8 mouse cellular contexts compared by ENCODE assay signal in genomic region chr4:148448853-148449245, GRCm38 (mm10). TPM values are rescaled to one million over a fixed set of nuclear protein-coding genes. Genes with fewer than 3 reads are reported as not detected.
DNase-seq lines count a peak whose midpoint lies in the region; ATAC-seq and TF ChIP-seq lines count a peak whose summit lies in the region.

No protein-coding gene starts in this region.

- peak overlapping the region; percentile 96 for H3K4me3 ChIP-seq in heart, embryonic 11.5 days (ENCODE audit: low read depth, low read length)
- H3K4me3 ChIP-seq in ES-E14 (ENCODE audit: insufficient read depth in 1 of 2, low read depth in 1 of 2, low read length in 2 of 2, poor library complexity in 1 of 2, severe bottlenecking in 1 of 2): peak overlapping the region; percentile 78 to 96
- peak overlapping the region; percentile 79 for H3K4me3 ChIP-seq in hindbrain, embryonic 16.5 days (ENCODE audit: low read length)
- peak overlapping the region; percentile 87 to 90 for H3K4me3 ChIP-seq in liver, embryonic 14.5 days (ENCODE audit: insufficient read depth in 1 of 2, low read depth in 2 of 2, low read length in 2 of 2)
- peak overlapping the region; percentile 83 for H3K4me3 ChIP-seq in small intestine, adult 2 months (ENCODE audit: low read depth, low read length)

- peaks cover 8% of the 10 kb centered on the region for H3K4me1 ChIP-seq in heart, embryonic 11.5 days (ENCODE audit: control insufficient read depth, insufficient read depth, low read length)
- H3K4me1 ChIP-seq in ES-E14 (ENCODE audit: control insufficient read depth in 2 of 2, insufficient read depth in 2 of 2, low read length in 2 of 2, poor library complexity in 1 of 2): no peaks in the 10 kb centered on the region
- peaks cover 23% of the 10 kb centered on the region for H3K4me1 ChIP-seq in hindbrain, embryonic 16.5 days (ENCODE audit: control insufficient read depth, insufficient read depth, low read depth, low read length)
- H3K4me1 ChIP-seq in liver, embryonic 14.5 days (replicated peaks; ENCODE audit: control insufficient read depth in 2 of 2, insufficient read depth in 2 of 2, low read length in 1 of 2): peaks cover 13 to 20% of the 10 kb centered on the region in 2 experiments
- H3K4me1 ChIP-seq in small intestine, adult 2 months (ENCODE audit: control insufficient read depth, insufficient read depth, insufficient read length, low read length): peaks cover 5% of the 10 kb centered on the region; the same call in 1 of the 2 replicates

- no peak for TF ChIP-seq CTCF in liver, embryonic 14.5 days (IDR thresholded peaks at IDR 0.05; ENCODE audit: low read depth)
- no peak for TF ChIP-seq CTCF in small intestine, adult 2 months (IDR thresholded peaks at IDR 0.05; ENCODE audit: extremely low read depth, insufficient read length, insufficient replicate concordance, low read depth, low read length)

- peak overlapping the region; percentile 63 for H3K4me2 ChIP-seq in heart, embryonic 11.5 days
- peak overlapping the region; percentile 75 for H3K4me2 ChIP-seq in hindbrain, embryonic 16.5 days (ENCODE audit: low read length)
- peak overlapping the region; percentile 74 for H3K4me2 ChIP-seq in liver, embryonic 14.5 days (ENCODE audit: low read depth)

- no peak for DNase-seq in heart, adult 8-10 months (ENCODE audit: low spot score)
- DNase-seq in ES-E14 (ENCODE audit: low read depth, low spot score): no peak
- peak in 2 of 3 experiments; percentile 16 to 23 for DNase-seq in liver, embryonic 14.5 days (ENCODE audit: low read depth in 3 of 3, low spot score in 3 of 3)
- no peak for DNase-seq in yolk sac, embryonic 10.5 days (ENCODE audit: low spot score)

- no peak for ATAC-seq in heart, embryonic 11.5 days (replicated peaks; ENCODE audit: insufficient number of reproducible peaks, low FRiP score, low TSS enrichment)
- ATAC-seq in common myeloid progenitor, adult 5-6 weeks (replicated peaks; ENCODE audit: low read depth, poor library complexity, severe bottlenecking): 0 out of 2 replicates have a peak, but pooled peaks have one; percentile 4
- ATAC-seq in hindbrain, embryonic 16.5 days: no peak
- peak; percentile 27 for ATAC-seq in liver, embryonic 14.5 days (ENCODE audit: insufficient read depth)

- in situ Hi-C loops in ES-E14 (cut with MboI; ENCODE audit: low sequenced_read_pairs in 2 of 2, unreplicated experiment in 2 of 2): no loop called here

- H3K36me3 ChIP-seq in heart, embryonic 11.5 days (ENCODE audit: control insufficient read depth, insufficient read depth, low read length): peaks cover 9% of the 10 kb centered on the region
- peaks cover 13% of the 10 kb centered on the region for H3K36me3 ChIP-seq in ES-E14 (ENCODE audit: control insufficient read depth, insufficient read depth, low read length, poor library complexity, severe bottlenecking)
- peaks cover 16% of the 10 kb centered on the region; the same call in 1 of the 2 replicates for H3K36me3 ChIP-seq in hindbrain, embryonic 16.5 days (ENCODE audit: control insufficient read depth, insufficient read depth, low read length)
- peaks cover 12% of the 10 kb centered on the region for H3K36me3 ChIP-seq in liver, embryonic 14.5 days (replicated peaks; ENCODE audit: control insufficient read depth, insufficient read depth, low read depth)
- peaks cover 11% of the 10 kb centered on the region for H3K36me3 ChIP-seq in small intestine, adult 2 months (ENCODE audit: control insufficient read depth, insufficient read depth, low read length)

- TF ChIP-seq POLR2A in small intestine, adult 2 months (IDR thresholded peaks at IDR 0.05; ENCODE audit: low read depth, low read length): no peak

- TF ChIP-seq EP300 in liver, embryonic 14.5 days (IDR thresholded peaks at IDR 0.05; ENCODE audit: low read depth): no peak

- no peaks in the 10 kb centered on the region for H3K27me3 ChIP-seq in heart, embryonic 11.5 days (ENCODE audit: control insufficient read depth, insufficient read depth, low read length)
- no peaks in the 10 kb centered on the region for H3K27me3 ChIP-seq in hindbrain, embryonic 16.5 days (replicated peaks; ENCODE audit: control insufficient read depth, insufficient read depth, low read length)
- H3K27me3 ChIP-seq in liver, embryonic 14.5 days (ENCODE audit: control insufficient read depth, insufficient read depth, low read length): no peaks in the 10 kb centered on the region
- no peaks in the 10 kb centered on the region for H3K27me3 ChIP-seq in small intestine, adult 2 months (ENCODE audit: control insufficient read depth, insufficient read depth, low read length)

- peak overlapping the region; percentile 54; the same call in 1 of the 2 replicates for H3K27ac ChIP-seq in heart, embryonic 11.5 days (ENCODE audit: low read depth, low read length)
- peak overlapping the region; percentile 31; the same call in 1 of the 2 replicates for H3K27ac ChIP-seq in ES-E14 (ENCODE audit: insufficient read depth, low read depth, low read length, poor library complexity, severe bottlenecking)
- H3K27ac ChIP-seq in hindbrain, embryonic 16.5 days (ENCODE audit: low read depth, low read length): peak overlapping the region; percentile 84
- no peak overlapping the region for H3K27ac ChIP-seq in liver, embryonic 14.5 days
- peak overlapping the region; percentile 8; the same call in 1 of the 2 replicates for H3K27ac ChIP-seq in small intestine, adult 2 months (ENCODE audit: insufficient read depth, low read depth, low read length)

- H3K9ac ChIP-seq in heart, embryonic 11.5 days (ENCODE audit: low read depth, low read length): peak overlapping the region; percentile 93
- H3K9ac ChIP-seq in ES-E14 (ENCODE audit: insufficient read depth, low read depth, low read length, poor library complexity, severe bottlenecking): peak overlapping the region; percentile 91
- H3K9ac ChIP-seq in hindbrain, embryonic 16.5 days (ENCODE audit: low read depth, low read length): peak overlapping the region; percentile 90
- peak overlapping the region; percentile 89 for H3K9ac ChIP-seq in liver, embryonic 14.5 days (replicated peaks)

- no peaks in the 10 kb centered on the region for H3K9me3 ChIP-seq in heart, embryonic 11.5 days (replicated peaks; ENCODE audit: control insufficient read depth, low read length)
- H3K9me3 ChIP-seq in ES-E14 (ENCODE audit: control insufficient read depth, insufficient read depth, low read depth, low read length): no peaks in the 10 kb centered on the region
- no peaks in the 10 kb centered on the region for H3K9me3 ChIP-seq in hindbrain, embryonic 16.5 days (ENCODE audit: control insufficient read depth, low read length)
- no peaks in the 10 kb centered on the region for H3K9me3 ChIP-seq in liver, embryonic 14.5 days (ENCODE audit: control insufficient read depth, low read length)

- WGBS in heart, embryonic 11.5 days (ENCODE audit: insufficient replicate concordance): under 1% methylated on average over 13 of the region's 15 CpGs
- WGBS in hindbrain, embryonic 16.5 days: 1% methylated on average over 15 of the region's 15 CpGs
- WGBS in liver, embryonic 14.5 days (ENCODE audit: insufficient replicate concordance): 0% methylated on average over 15 of the region's 15 CpGs
- WGBS in small intestine, adult 2 months: under 1% methylated on average over 15 of the region's 15 CpGs

TF ChIP-seq in ES-E14, 5 proteins besides CTCF, POLR2A, EP300 and RAD21:
- TF ChIP-seq HCFC1 (IDR thresholded peaks at IDR 0.05; ENCODE audit: borderline replicate concordance, insufficient read depth, low read length) (no peak), ZC3H11A (IDR thresholded peaks at IDR 0.05; ENCODE audit: borderline replicate concordance, low read depth, low read length) (no peak), MAFK (IDR thresholded peaks at IDR 0.05; ENCODE audit: insufficient read depth, low read depth, low read length) (no peak), CHD2 (IDR thresholded peaks at IDR 0.05; ENCODE audit: low read depth, low read length) (no peak), ZNF384 (IDR thresholded peaks at IDR 0.05; ENCODE audit: low read depth, low read length) (no peak)

RNA-seq across cellular contexts. Expression of gene Mtor, which starts 0.4 kb away (rescaled TPM):
- polyA plus RNA-seq in heart, embryonic 11.5 days (2014; fragmentation: Nextera tagmentation; extraction: Ambion mirVana): 18.9 and 23.6 TPM in 2 replicates
- total RNA-seq in heart, adult 8-10 months (2022): 10 to 100 TPM; 43.9 to 59.9 (median 52.8) TPM
- total RNA-seq in ES-E14 (2012; rRNA removed): 37.6 and 48.2 TPM in 2 replicates
- 19.0 and 19.4 TPM in 2 replicates for total RNA-seq in common myeloid progenitor, adult 5-6 weeks (2017)
- polyA plus RNA-seq in hindbrain, embryonic 16.5 days (2015; fragmentation: Nextera tagmentation; extraction: Ambion mirVana): 20.6 and 22.7 TPM in 2 replicates
- polyA plus RNA-seq in liver, embryonic 14.5 days (2012; rRNA removed): 6.0 and 6.1 TPM in 2 replicates
- 9.4 and 11.2 TPM in 2 replicates for polyA plus RNA-seq in liver, embryonic 14.5 days (2014; fragmentation: Nextera tagmentation; extraction: Ambion mirVana)
- 7.6 and 16.0 TPM in 2 replicates for polyA plus RNA-seq in small intestine, adult 2 months (2012; rRNA removed)

RNA-seq across cellular contexts. Expression of gene Ubiad1, which starts 4.3 kb away (rescaled TPM):
- 14.7 and 16.2 TPM in 2 replicates for polyA plus RNA-seq in heart, embryonic 11.5 days (2014; fragmentation: Nextera tagmentation; extraction: Ambion mirVana)
- total RNA-seq in heart, adult 8-10 months (2022): 10 to 100 TPM; 14.7 to 19.5 (median 16.1) TPM
- 24.0 and 25.7 TPM in 2 replicates for total RNA-seq in ES-E14 (2012; rRNA removed)
- 9.9 and 11.3 TPM in 2 replicates for total RNA-seq in common myeloid progenitor, adult 5-6 weeks (2017)
- 19.6 and 20.6 TPM in 2 replicates for polyA plus RNA-seq in hindbrain, embryonic 16.5 days (2015; fragmentation: Nextera tagmentation; extraction: Ambion mirVana)
- polyA plus RNA-seq in liver, embryonic 14.5 days (2012; rRNA removed): 6.0 and 6.4 TPM in 2 replicates
- 7.3 and 7.9 TPM in 2 replicates for polyA plus RNA-seq in liver, embryonic 14.5 days (2014; fragmentation: Nextera tagmentation; extraction: Ambion mirVana)
- 8.5 and 10.5 TPM in 2 replicates for polyA plus RNA-seq in small intestine, adult 2 months (2012; rRNA removed)

RNA-seq across cellular contexts. Expression of gene Angptl7, which starts 51.4 kb away (rescaled TPM):
- 2.9 TPM in 2 replicates for polyA plus RNA-seq in heart, embryonic 11.5 days (2014; fragmentation: Nextera tagmentation; extraction: Ambion mirVana)
- total RNA-seq in heart, adult 8-10 months (2022): 1 to 10 TPM in 2 of 4 experiments, under 1 TPM in 2; 0.72 to 1.8 (median 1.3) TPM
- 0.13 and 0.37 TPM in 2 replicates for total RNA-seq in ES-E14 (2012; rRNA removed)
- not detected in 2 replicates for total RNA-seq in common myeloid progenitor, adult 5-6 weeks (2017)
- 0.23 and 0.24 TPM in 2 replicates for polyA plus RNA-seq in hindbrain, embryonic 16.5 days (2015; fragmentation: Nextera tagmentation; extraction: Ambion mirVana)
- 0.21 and 0.33 TPM in 2 replicates for polyA plus RNA-seq in liver, embryonic 14.5 days (2012; rRNA removed)
- 0.23 and 0.29 TPM in 2 replicates for polyA plus RNA-seq in liver, embryonic 14.5 days (2014; fragmentation: Nextera tagmentation; extraction: Ambion mirVana)
- 0.33 TPM in 1 of 2 replicates, not detected in the other for polyA plus RNA-seq in small intestine, adult 2 months (2012; rRNA removed)

Comparison
In these comparisons a context has a peak if more than half of its experiments do, and no peak if none do; other contexts are left out.
1. ATAC-seq: peak in common myeloid progenitor, adult 5-6 weeks (single experiment) and liver, embryonic 14.5 days (single experiment); none in heart, embryonic 11.5 days (single experiment) and hindbrain, embryonic 16.5 days (single experiment).
2. DNase-seq: peak in liver, embryonic 14.5 days (2 of 3); none in heart, adult 8-10 months (single experiment), ES-E14 (single experiment) and yolk sac, embryonic 10.5 days (single experiment).
3. Peak in every context shown above with its lines, with median percentiles within 50 percentile points of each other: H3K4me2 ChIP-seq, H3K4me3 ChIP-seq and H3K9ac ChIP-seq.